9 mouse cellular contexts compared by ENCODE assay signal in genomic region chr7:59230304-59230703, GRCm38 (mm10). TPM values are rescaled to one million over a fixed set of nuclear protein-coding genes. Genes with fewer than 3 reads are reported as not detected.
A peak's percentile ranks its signal among the peaks of the same experiment; 100 is the strongest.
DNase-seq lines count a peak whose midpoint lies in the region; ATAC-seq and TF ChIP-seq lines count a peak whose summit lies in the region.
"Had no signal": no experiment of that assay in that cellular context is flagged by ENCODE, and none has a peak within 500 bp of the region (broad histone marks: within the 10 kb centered on the region; RNA-seq: fewer than 3 reads in every experiment).

No protein-coding gene starts in this region.

- intact Hi-C loops in left cerebral cortex, adult 2 months (cut with DNase I) = no loop called here
- intact Hi-C loops in left cerebral cortex, postnatal 10 days (cut with DNase I) = no loop called here

- peak overlapping the region; percentile 68 for H3K4me2 ChIP-seq in embryonic facial prominence, embryonic 13.5 days
- H3K4me2 ChIP-seq in neural tube, embryonic 13.5 days = peak overlapping the region; percentile 72

- H3K4me1 ChIP-seq in embryonic facial prominence, embryonic 13.5 days = peaks cover 10% of the 10 kb centered on the region; the same call in 1 of the 2 replicates
- peaks cover 3% of the 10 kb centered on the region; the same call in 1 of the 2 replicates for H3K4me1 ChIP-seq in limb, embryonic 10.5 days
- peaks cover 16% of the 10 kb centered on the region for H3K4me1 ChIP-seq in neural tube, embryonic 13.5 days (replicated peaks)

- 58% methylated on average over 4 of the region's 4 CpGs for WGBS in embryonic facial prominence, embryonic 13.5 days
- 62% methylated on average over 4 of the region's 4 CpGs for WGBS in limb, embryonic 10.5 days
- WGBS in neural tube, embryonic 13.5 days = 46% methylated on average over 4 of the region's 4 CpGs

- ATAC-seq in embryonic facial prominence, embryonic 13.5 days (ENCODE audit: insufficient number of reproducible peaks, insufficient read depth, low FRiP score, low TSS enrichment, low read depth) = no peak
- ATAC-seq in neural tube, embryonic 13.5 days (ENCODE audit: low read depth) = no peak

- H3K9ac ChIP-seq in embryonic facial prominence, embryonic 13.5 days = no peak overlapping the region
- H3K9ac ChIP-seq in neural tube, embryonic 13.5 days = peak overlapping the region; percentile 99

- no peak for DNase-seq in left cerebral cortex, adult 2 months (ENCODE audit: extremely low spot score in 1 of 2, low spot score in 2 of 2)
- no peak for DNase-seq in left cerebral cortex, postnatal 10 days (ENCODE audit: extremely low spot score in 1 of 2, low spot score in 2 of 2)
- no peak for DNase-seq in limb, embryonic 10.5 days (ENCODE audit: low spot score)
- no peak for DNase-seq in thymus, postnatal 4 days
- no peak for DNase-seq in yolk sac, embryonic 10.5 days (ENCODE audit: low spot score)
- DNase-seq in lung, adult 18-20 months = no peak
- DNase-seq: adrenal gland, adult 2 months had no signal

- no peaks in the 10 kb centered on the region for H3K9me3 ChIP-seq in embryonic facial prominence, embryonic 13.5 days
- no peaks in the 10 kb centered on the region for H3K9me3 ChIP-seq in limb, embryonic 10.5 days (replicated peaks)
- no peaks in the 10 kb centered on the region for H3K9me3 ChIP-seq in neural tube, embryonic 13.5 days

- H3K36me3 ChIP-seq in embryonic facial prominence, embryonic 13.5 days = no peaks in the 10 kb centered on the region
- H3K36me3 ChIP-seq in limb, embryonic 10.5 days = no peaks in the 10 kb centered on the region
- H3K36me3 ChIP-seq in neural tube, embryonic 13.5 days = no peaks in the 10 kb centered on the region

- H3K27ac ChIP-seq in left cerebral cortex, adult 2 months = peak overlapping the region; percentile 99
- H3K27ac ChIP-seq in embryonic facial prominence, embryonic 13.5 days = no peak overlapping the region
- H3K27ac ChIP-seq in limb, embryonic 10.5 days = no peak overlapping the region
- no peak overlapping the region for H3K27ac ChIP-seq in neural tube, embryonic 13.5 days (replicated peaks)

- H3K4me3 ChIP-seq in left cerebral cortex, adult 2 months = peak overlapping the region; percentile 93
- peak overlapping the region; percentile 98 for H3K4me3 ChIP-seq in embryonic facial prominence, embryonic 13.5 days
- H3K4me3 ChIP-seq in limb, embryonic 10.5 days = peak overlapping the region; percentile 94
- H3K4me3 ChIP-seq in neural tube, embryonic 13.5 days = peak overlapping the region; percentile 98

- H3K27me3 ChIP-seq in embryonic facial prominence, embryonic 13.5 days = no peaks in the 10 kb centered on the region
- H3K27me3 ChIP-seq in limb, embryonic 10.5 days (ENCODE audit: low read depth, poor library complexity, severe bottlenecking) = no peaks in the 10 kb centered on the region
- H3K27me3 ChIP-seq in neural tube, embryonic 13.5 days = no peaks in the 10 kb centered on the region

- TF ChIP-seq CTCF in left cerebral cortex, adult 2 months (IDR thresholded peaks at IDR 0.05) = no peak

RNA-seq across cellular contexts. Expression of gene Ube3a, which starts 1.8 kb away (rescaled TPM):
- 100 to 1,000 TPM; 133 to 134 TPM for total RNA-seq in left cerebral cortex, adult 2 months (2021)
- 100 to 1,000 TPM; 122 to 137 TPM for total RNA-seq in left cerebral cortex, postnatal 10 days (2021)
- polyA plus RNA-seq in embryonic facial prominence, embryonic 13.5 days (2015; fragmentation: Nextera tagmentation; extraction: Ambion mirVana) = 134 and 143 TPM in 2 replicates
- 97.4 and 105 TPM in 2 replicates for polyA plus RNA-seq in limb, embryonic 10.5 days (2016; fragmentation: Nextera tagmentation; extraction: Ambion mirVana)
- 191 and 205 TPM in 2 replicates for polyA plus RNA-seq in neural tube, embryonic 13.5 days (2015; fragmentation: Nextera tagmentation; extraction: Ambion mirVana)
